Mouse (Mus musculus): ENCODE results near the gene Cacna1c. TPM values are rescaled to one million over a fixed set of nuclear protein-coding genes. Genes with fewer than 3 reads are reported as not detected.

The Cacna1c gene
- total RNA-seq, 2 experiments from 2014 or later, result 195 to 220 TPM

GRCm38 (mm10) chr6:119072772-119073171 is 123.4 kb downstream of the Cacna1c start:
- DNase-seq, result no peak
- intact Hi-C loops (cut with DNase I), result no loop called here

- DNase-seq, result no peak
- intact Hi-C loops (cut with DNase I), result no loop called here
These were observed 125.4 kb downstream of the Cacna1c start for GRCm38 (mm10) chr6:119070771-119071170.

DNA sequence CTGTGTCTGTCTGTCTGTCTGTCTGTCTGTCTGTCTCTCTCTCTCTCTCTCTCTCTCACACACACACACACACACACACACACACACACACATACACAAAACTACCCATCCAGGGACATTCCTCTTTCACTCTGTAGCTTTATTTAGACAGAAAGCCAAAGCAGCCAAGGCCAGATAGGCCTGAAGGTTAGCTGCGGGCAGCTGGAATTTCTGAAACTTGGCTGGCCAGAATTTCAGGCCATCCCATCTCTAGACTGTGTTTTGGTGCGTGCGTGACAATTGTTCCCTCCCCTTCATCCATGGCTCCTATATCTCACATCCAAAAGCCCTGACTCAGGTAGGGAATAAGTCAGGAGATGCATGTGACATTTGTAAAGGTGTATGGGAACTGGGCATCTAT is 125.9 kb downstream of the Cacna1c start:
- intact Hi-C loops (cut with DNase I), result no loop called here
- no peak for DNase-seq

GRCm38 (mm10) chr6:119069145-119069544 is 127.1 kb downstream of the Cacna1c start:
- intact Hi-C loops (cut with DNase I), result no loop called here
- no peak for DNase-seq

DNA sequence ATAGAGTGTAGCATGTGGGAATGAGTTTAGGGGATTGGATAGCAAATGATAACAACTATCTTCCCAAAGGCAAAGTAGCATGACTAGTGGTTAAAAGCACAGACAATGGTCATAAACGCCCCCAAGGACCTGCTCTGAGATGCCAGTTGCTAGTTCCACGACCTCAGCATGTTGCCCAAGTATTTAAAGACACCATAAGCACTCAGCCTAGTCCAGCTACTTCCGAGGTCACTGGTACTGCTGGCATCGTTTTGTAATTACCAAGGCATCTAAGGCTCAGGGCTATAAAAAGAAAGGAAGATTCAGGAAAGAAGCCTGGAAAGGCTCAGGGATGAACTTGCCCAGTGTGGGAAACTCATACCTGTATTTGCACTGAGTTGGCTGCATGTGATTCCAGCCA is 127.6 kb downstream of the Cacna1c start:
- intact Hi-C loops (cut with DNase I), result no loop called here
- DNase-seq, result no peak

GRCm38 (mm10) chr6:119064961-119065360 is 131.3 kb downstream of the Cacna1c start:
- intact Hi-C loops (cut with DNase I), result no loop called here

GRCm38 (mm10) chr6:119064430-119064829 is 131.8 kb downstream of the Cacna1c start:
- no peak for DNase-seq
- intact Hi-C loops (cut with DNase I), result no loop called here

More at GRCm38 (mm10) chr6:119064961-119065360, 131.3 kb downstream of the Cacna1c start:
- no peak for DNase-seq

- intact Hi-C loops (cut with DNase I), result no loop called here
- no peak for DNase-seq
These were observed 133.5 kb downstream of the Cacna1c start for GRCm38 (mm10) chr6:119062695-119063094.

DNA sequence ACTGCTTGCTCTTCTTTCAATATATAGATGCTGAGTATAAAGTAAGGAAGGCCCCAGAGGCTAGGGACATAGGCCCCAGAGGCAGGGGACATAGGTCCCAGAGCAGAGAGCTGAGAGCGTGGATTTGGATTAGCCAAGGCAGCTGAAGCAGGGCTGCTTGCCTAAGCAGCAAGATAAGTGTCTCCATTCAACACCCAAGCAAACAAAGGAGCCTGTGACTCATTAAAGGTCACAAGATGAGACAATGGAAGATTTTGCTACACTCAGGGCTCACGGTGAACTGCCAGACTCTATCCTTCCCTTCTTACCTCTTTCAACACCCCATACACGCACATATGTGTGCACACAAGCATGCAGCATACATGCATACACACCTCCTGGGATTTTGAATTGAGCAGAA is 137.3 kb downstream of the Cacna1c start:
- DNase-seq, result no peak
- intact Hi-C loops (cut with DNase I), result loop anchor here (5.0 kb wide), 1 partner anchor 38 kb away; no protein-coding TSS in a partner anchor

GRCm38 (mm10) chr6:119058461-119058860 is 137.8 kb downstream of the Cacna1c start:
- intact Hi-C loops (cut with DNase I), result loop anchor here (5.0 kb wide), 1 partner anchor 39 kb away; no protein-coding TSS in a partner anchor
- no peak for DNase-seq

DNA sequence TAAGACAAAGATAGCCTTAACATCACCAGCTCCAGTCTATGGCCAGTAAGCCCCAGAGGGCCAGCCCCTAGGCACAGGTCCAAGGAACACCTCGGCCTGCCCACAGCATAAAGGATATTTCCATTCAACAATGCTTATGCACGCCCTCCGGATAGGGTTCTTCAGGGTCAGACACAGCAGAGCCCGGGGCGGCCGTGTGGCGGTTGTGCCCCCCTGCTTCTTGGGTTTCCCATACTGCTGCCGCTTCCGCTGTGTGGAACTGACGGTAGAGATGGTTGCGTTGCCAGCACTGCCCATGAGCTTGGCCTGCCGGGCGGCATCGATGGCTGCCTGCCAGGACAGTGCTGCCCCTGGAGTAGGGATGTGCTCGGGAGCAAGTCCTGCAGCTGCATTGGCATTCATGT is 139.1 kb downstream of the Cacna1c start:
- peak; percentile 63 to 70 for DNase-seq

GRCm38 (mm10) chr6:119052801-119053200 is 143.4 kb downstream of the Cacna1c start:
- no peak for DNase-seq
- intact Hi-C loops (cut with DNase I), result no loop called here

More for the DNA sequence above, 139.1 kb downstream of the Cacna1c start:
- intact Hi-C loops (cut with DNase I), result loop anchor here (5.0 kb wide), 1 partner anchor 40 kb away; no protein-coding TSS in a partner anchor

- DNase-seq, result no peak
- intact Hi-C loops (cut with DNase I), result no loop called here
These were observed 143.9 kb downstream of the Cacna1c start for GRCm38 (mm10) chr6:119052366-119052765.

- peak; percentile 25 to 47 for DNase-seq
- intact Hi-C loops (cut with DNase I), result no loop called here
These were observed 144.5 kb downstream of the Cacna1c start for GRCm38 (mm10) chr6:119051721-119052120.

GRCm38 (mm10) chr6:119047340-119047739 is 148.9 kb downstream of the Cacna1c start:
- intact Hi-C loops (cut with DNase I), result no loop called here
- DNase-seq, result no peak

- no peak for DNase-seq
- intact Hi-C loops (cut with DNase I), result no loop called here
These were observed 150.7 kb downstream of the Cacna1c start for GRCm38 (mm10) chr6:119045498-119045897.

- intact Hi-C loops (cut with DNase I), result loop anchor here (5.0 kb wide), 1 partner anchor 53 kb away; no protein-coding TSS in a partner anchor
These were observed 152.1 kb downstream of the Cacna1c start for GRCm38 (mm10) chr6:119044148-119044547.

DNA sequence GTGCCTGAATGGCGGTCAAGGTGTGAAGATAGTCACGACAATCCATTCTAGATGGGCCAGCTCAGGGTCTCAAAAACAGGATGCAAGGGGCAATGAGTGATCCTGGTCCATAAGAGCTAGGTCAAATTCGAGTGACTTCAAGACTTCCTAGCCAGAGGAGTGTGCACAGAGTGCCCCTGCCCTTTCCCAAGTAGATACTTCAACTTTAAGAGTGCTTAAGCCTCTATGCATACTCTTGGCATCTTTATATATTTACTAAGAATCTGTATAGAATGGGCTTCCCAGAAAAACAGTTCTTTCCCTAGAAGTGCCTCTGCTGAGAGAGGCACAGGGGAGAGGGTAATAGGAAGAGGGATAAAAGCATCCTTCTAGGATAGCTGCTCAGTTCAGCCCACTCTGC is 153.4 kb downstream of the Cacna1c start:
- intact Hi-C loops (cut with DNase I), result loop anchor here (5.0 kb wide), 1 partner anchor 54 kb away; no protein-coding TSS in a partner anchor
- no peak for DNase-seq

More at GRCm38 (mm10) chr6:119044148-119044547, 152.1 kb downstream of the Cacna1c start:
- DNase-seq, result no peak

- intact Hi-C loops (cut with DNase I), result loop anchor here (5.0 kb wide), 1 partner anchor 56 kb away; no protein-coding TSS in a partner anchor
These were observed 155.3 kb downstream of the Cacna1c start for GRCm38 (mm10) chr6:119040961-119041360.

GRCm38 (mm10) chr6:119039815-119040214 is 156.4 kb downstream of the Cacna1c start:
- no peak for DNase-seq
- intact Hi-C loops (cut with DNase I), result loop anchor here (5.0 kb wide), 1 partner anchor 57 kb away; no protein-coding TSS in a partner anchor

More at GRCm38 (mm10) chr6:119040961-119041360, 155.3 kb downstream of the Cacna1c start:
- DNase-seq, result no peak

DNA sequence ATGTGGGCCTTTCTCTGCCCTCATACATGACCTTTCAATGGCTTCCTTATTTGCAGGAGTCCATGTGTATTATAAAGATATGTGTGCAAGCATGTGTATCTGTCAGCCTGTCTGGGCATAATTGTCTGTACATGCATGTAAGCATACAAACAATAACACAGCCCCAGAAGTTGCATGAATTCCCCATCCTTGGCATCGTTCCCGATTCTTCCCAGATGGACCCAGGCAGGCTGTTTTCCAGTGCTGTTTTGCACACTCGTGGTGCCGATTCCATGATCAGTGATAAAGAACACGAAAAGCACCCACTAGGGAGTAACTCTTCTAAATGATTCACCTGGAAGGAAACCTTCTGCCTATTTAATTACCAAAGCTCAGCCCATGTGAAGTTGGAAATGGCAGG is 156.9 kb downstream of the Cacna1c start:
- intact Hi-C loops (cut with DNase I), result no loop called here
- DNase-seq, result no peak

- DNase-seq, result peak; percentile 23 to 58
- intact Hi-C loops (cut with DNase I), result no loop called here
These were observed 158.4 kb downstream of the Cacna1c start for GRCm38 (mm10) chr6:119037815-119038214.
